Mouse (Mus musculus): ENCODE results near the gene Efnb3. TPM values are rescaled to one million over a fixed set of nuclear protein-coding genes. Genes with fewer than 3 reads are reported as not detected.
A peak's percentile ranks its signal among the peaks of the same experiment; 100 is the strongest.

Gene Efnb3
- total RNA-seq (2021), result 10 to 100 TPM; 77.4 to 98.0 TPM

- peak in 1 of 2 experiments; percentile 12 for DNase-seq
- intact Hi-C loops (cut with DNase I), result no loop called here
These were observed at the start of gene Efnb3 for GRCm38 (mm10) chr11:69559851-69560765. Efnb3 (minus strand) TSS chr11:69560205.

- intact Hi-C loops (cut with DNase I), result no loop called here
- no peak for DNase-seq
These were observed 49.4 kb upstream of the Efnb3 start for GRCm38 (mm10) chr11:69609416-69609815.

GRCm38 (mm10) chr11:69608525-69608924 is 48.5 kb upstream of the Efnb3 start:
- no peak for DNase-seq
- intact Hi-C loops (cut with DNase I), result no loop called here

- intact Hi-C loops (cut with DNase I), result no loop called here
These were observed 46.8 kb upstream of the Efnb3 start for GRCm38 (mm10) chr11:69606832-69607231.

GRCm38 (mm10) chr11:69606491-69606795 is 46.4 kb upstream of the Efnb3 start:
- DNase-seq, result no peak
- intact Hi-C loops (cut with DNase I), result no loop called here

More at GRCm38 (mm10) chr11:69606832-69607231, 46.8 kb upstream of the Efnb3 start:
- DNase-seq, result no peak

- intact Hi-C loops (cut with DNase I), result no loop called here
- DNase-seq, result peak; percentile 69 to 73
These were observed 45.9 kb upstream of the Efnb3 start, which contains the start of gene Atp1b2 for GRCm38 (mm10) chr11:69605726-69606490. Atp1b2 (minus strand) TSS chr11:69605942.

GRCm38 (mm10) chr11:69604795-69605664 is 45.0 kb upstream of the Efnb3 start:
- DNase-seq, result no peak
- intact Hi-C loops (cut with DNase I), result no loop called here

- intact Hi-C loops (cut with DNase I), result no loop called here
These were observed 44.3 kb upstream of the Efnb3 start for GRCm38 (mm10) chr11:69604347-69604746.

GRCm38 (mm10) chr11:69603516-69603915 is 43.5 kb upstream of the Efnb3 start:
- intact Hi-C loops (cut with DNase I), result no loop called here
- DNase-seq, result no peak

More at GRCm38 (mm10) chr11:69604347-69604746, 44.3 kb upstream of the Efnb3 start:
- DNase-seq, result no peak

GRCm38 (mm10) chr11:69601768-69602167 is 41.8 kb upstream of the Efnb3 start:
- DNase-seq, result no peak
- intact Hi-C loops (cut with DNase I), result loop anchor here (2.0 kb wide), 1 partner anchor 19 kb away; no protein-coding TSS in a partner anchor

GRCm38 (mm10) chr11:69600098-69600497 is 40.1 kb upstream of the Efnb3 start:
- DNase-seq, result peak in 1 of 2 experiments; percentile 52
- intact Hi-C loops (cut with DNase I), result loop anchor here (2.0 kb wide), 1 partner anchor 17 kb away; no protein-coding TSS in a partner anchor

- no peak for DNase-seq
- intact Hi-C loops (cut with DNase I), result no loop called here
These were observed 39.4 kb upstream of the Efnb3 start for GRCm38 (mm10) chr11:69599436-69599835.

- DNase-seq, result no peak
- intact Hi-C loops (cut with DNase I), result no loop called here
These were observed 34.8 kb upstream of the Efnb3 start for GRCm38 (mm10) chr11:69594853-69595252.

- DNase-seq, result no peak
- intact Hi-C loops (cut with DNase I), result no loop called here
These were observed 32.8 kb upstream of the Efnb3 start for GRCm38 (mm10) chr11:69592799-69593198.

GRCm38 (mm10) chr11:69591899-69592637 is 32.1 kb upstream of the Efnb3 start:
- DNase-seq, result no peak
- intact Hi-C loops (cut with DNase I), result no loop called here

- intact Hi-C loops (cut with DNase I), result no loop called here
These were observed 31.4 kb upstream of the Efnb3 start for GRCm38 (mm10) chr11:69591424-69591823.

GRCm38 (mm10) chr11:69590622-69591021 is 30.6 kb upstream of the Efnb3 start:
- no peak for DNase-seq
- intact Hi-C loops (cut with DNase I), result no loop called here

More at GRCm38 (mm10) chr11:69591424-69591823, 31.4 kb upstream of the Efnb3 start:
- no peak for DNase-seq

- intact Hi-C loops (cut with DNase I), result no loop called here
- DNase-seq, result no peak
These were observed 29.3 kb upstream of the Efnb3 start for GRCm38 (mm10) chr11:69589207-69589834.

- intact Hi-C loops (cut with DNase I), result no loop called here
- DNase-seq, result no peak
These were observed 25.8 kb upstream of the Efnb3 start for GRCm38 (mm10) chr11:69585718-69586325.
